Mouse (Mus musculus) stomach, embryonic 15.5 days (tissue): ENCODE measurements around the gene Irs2. TPM values are rescaled to one million over a fixed set of nuclear protein-coding genes. Genes with fewer than 3 reads are reported as not detected.

Experiments used
- ATAC-seq: fragments of 200-750 bp; cut with Nextera tagmentation; 2 replicates; pipeline ENCODE4 v1.8.0; 2017; ENCODE audit warnings: low read depth, moderate number of reproducible peaks, moderate TSS enrichment; ENCODE audit not compliant: insufficient read depth, low FRiP score
- H3K27ac ChIP-seq: fragments of 300-500 bp; sonication (generic); 2 replicates; pipeline ENCODE4 v1.5.1; 2015; ENCODE audit warnings: mild to moderate bottlenecking, inconsistent platforms
- H3K27me3 ChIP-seq: fragments of 300-500 bp; sonication (generic); replicated peaks from 2 replicates; pipeline ENCODE4 v1.6.1; 2015; ENCODE audit warnings: inconsistent platforms
- H3K36me3 ChIP-seq: fragments of 300-500 bp; sonication (generic); 2 replicates; pipeline ENCODE4 v1.6.1; 2015; ENCODE audit warnings: inconsistent platforms
- H3K4me1 ChIP-seq: fragments of 300-500 bp; sonication (generic); 2 replicates; pipeline ENCODE4 v1.6.1; 2015; ENCODE audit warnings: inconsistent platforms
- H3K4me2 ChIP-seq: fragments of 300-500 bp; sonication (generic); 2 replicates; pipeline ENCODE4 v1.6.1; 2015; ENCODE audit warnings: mild to moderate bottlenecking, inconsistent platforms
- H3K4me3 ChIP-seq: fragments of 300-500 bp; sonication (generic); replicated peaks from 2 replicates; pipeline ENCODE4 v1.5.1; 2015; ENCODE audit warnings: inconsistent platforms
- H3K9ac ChIP-seq: fragments of 300-500 bp; sonication (generic); 2 replicates; pipeline ENCODE4 v1.6.1; 2015; ENCODE audit warnings: inconsistent platforms
- H3K9me3 ChIP-seq: fragments of 300-500 bp; sonication (generic); 2 replicates; pipeline ENCODE4 v1.6.1; 2016; ENCODE audit warnings: inconsistent platforms
- WGBS: fragments of 180-500 bp; shearing (Covaris S2); methylation state at CpG from one replicate; pipeline ENCODE4 v1.1.7; 2015; 5-methylcytosine and 5-hydroxymethylcytosine counted together
- polyA plus RNA-seq: library from polyadenylated mRNA; unstranded; fragments of >200 nt; fragmentation: Nextera tagmentation; extraction: Ambion mirVana; gene quantifications from 2 replicates; pipeline ENCODE4 v1.2.1, GENCODE M21; 2015

Gene Irs2
- polyA plus RNA-seq, 1 experiment from 2014 or later, result 7.2 TPM

DNA sequence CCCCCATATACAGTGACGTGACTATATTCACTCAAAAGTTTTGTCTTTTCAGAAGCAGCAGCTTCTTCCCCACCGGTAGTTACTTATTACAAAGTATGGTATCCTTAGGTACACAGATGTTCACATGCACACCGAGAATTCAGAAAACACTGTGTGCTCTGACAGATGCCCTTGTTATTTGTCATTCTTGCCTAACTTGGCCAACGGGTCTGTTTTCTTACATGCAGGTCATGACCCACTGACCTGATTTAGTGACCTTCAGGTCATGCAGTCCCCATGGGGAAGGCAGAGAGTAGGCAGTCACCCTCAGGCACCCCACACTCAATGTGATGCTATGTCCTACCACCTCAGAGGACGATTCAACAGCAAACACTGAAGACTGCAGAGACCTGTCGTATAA, 68.4 kb downstream of the Irs2 start:
- H3K27ac ChIP-seq, result no peak overlapping the region

DNA sequence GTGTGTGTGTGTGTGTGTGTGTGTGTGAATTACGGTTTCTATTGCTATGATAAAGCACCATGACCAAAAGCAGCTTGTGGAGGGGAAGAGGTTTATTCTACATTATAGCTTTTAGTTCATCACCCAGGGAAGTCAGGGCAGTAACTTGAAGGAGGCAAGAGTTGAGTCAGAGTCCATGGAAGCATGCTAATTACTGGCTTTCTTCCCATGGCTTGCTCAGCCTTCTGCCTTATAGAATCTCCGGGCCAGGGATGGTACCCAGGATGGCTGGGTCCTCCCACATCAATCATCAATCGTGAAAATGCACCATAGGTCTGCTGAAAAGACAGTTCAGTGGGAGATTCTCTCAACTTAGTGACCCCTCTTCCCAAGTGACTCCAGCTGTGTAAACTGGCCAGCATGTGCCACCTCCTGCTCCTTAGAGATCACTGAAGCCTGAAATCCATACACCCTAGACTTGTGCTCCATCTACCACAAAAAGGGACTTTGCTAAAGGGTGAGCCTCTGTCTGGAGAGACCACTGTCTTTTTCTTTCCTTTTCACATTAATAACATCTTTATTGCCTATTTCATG, 69.0 kb downstream of the Irs2 start:
- H3K9me3 ChIP-seq, result no peaks in the 10 kb centered on the region
- no peaks in the 10 kb centered on the region for H3K27me3 ChIP-seq
- H3K4me1 ChIP-seq, result peaks cover 8% of the 10 kb centered on the region
- WGBS, result 72% methylated on average over 3 of the region's 3 CpGs
- no peak overlapping the region for H3K4me3 ChIP-seq
- H3K36me3 ChIP-seq, result no peaks in the 10 kb centered on the region
- no peak overlapping the region for H3K4me2 ChIP-seq
- H3K9ac ChIP-seq, result no peak overlapping the region
- no peak for ATAC-seq
- H3K27ac ChIP-seq, result no peak overlapping the region

More for the DNA sequence above, 68.4 kb downstream of the Irs2 start:
- peaks cover 8% of the 10 kb centered on the region for H3K4me1 ChIP-seq
- H3K9me3 ChIP-seq, result no peaks in the 10 kb centered on the region
- H3K9ac ChIP-seq, result no peak overlapping the region
- H3K36me3 ChIP-seq, result no peaks in the 10 kb centered on the region
- 46% methylated on average over 6 of the region's 6 CpGs for WGBS
- no peak overlapping the region for H3K4me3 ChIP-seq
- no peak overlapping the region for H3K4me2 ChIP-seq
- ATAC-seq, result no peak
- H3K27me3 ChIP-seq, result no peaks in the 10 kb centered on the region

DNA sequence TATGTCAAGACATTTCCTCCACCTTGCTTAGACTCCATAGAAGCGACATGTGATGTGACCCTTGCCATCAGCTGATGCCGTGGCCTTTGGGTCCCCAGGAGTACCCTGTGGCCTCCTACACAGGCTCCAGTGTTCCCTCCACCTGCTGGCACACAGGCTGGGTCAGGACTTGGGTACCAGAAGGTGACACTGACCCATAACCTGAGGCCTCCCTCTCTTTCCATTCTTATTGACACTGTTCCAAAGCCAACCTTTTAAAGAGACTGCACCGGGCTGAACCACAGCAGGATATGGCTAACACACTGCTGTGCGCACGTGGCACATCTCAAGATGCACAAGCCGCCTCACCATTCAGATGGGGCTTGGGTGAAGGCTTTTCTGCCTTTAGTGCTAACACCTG, 70.0 kb downstream of the Irs2 start:
- Histone ChIP-seq H3K4me3 (no peak overlapping the region), H3K9ac (no peak overlapping the region), H3K9me3 (no peaks in the 10 kb centered on the region), H3K4me2 (no peak overlapping the region), H3K27me3 (no peaks in the 10 kb centered on the region), H3K27ac (no peak overlapping the region), H3K4me1 (peaks cover 8% of the 10 kb centered on the region), H3K36me3 (no peaks in the 10 kb centered on the region)
- no peak for ATAC-seq
- WGBS, result 94% methylated on average over 6 of the region's 6 CpGs

DNA sequence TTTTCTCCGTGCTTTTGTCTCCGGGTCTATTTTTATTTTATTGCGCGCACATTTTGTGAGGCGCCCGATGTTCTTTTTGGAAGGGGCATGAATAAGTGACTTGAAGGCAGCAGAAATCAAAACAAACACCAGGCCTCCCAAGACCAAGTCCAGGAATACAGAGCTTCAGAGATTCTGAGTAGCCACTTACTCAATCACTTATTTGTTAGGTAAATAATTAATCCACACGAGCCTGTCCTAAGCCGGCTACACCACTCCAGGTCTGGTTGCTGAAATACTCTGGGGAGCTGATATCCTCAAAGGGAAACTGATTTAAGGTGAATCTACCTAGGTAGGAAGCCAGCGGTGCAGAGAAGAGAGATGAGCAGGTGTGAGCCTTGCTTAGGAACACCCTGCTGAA, 71.6 kb downstream of the Irs2 start:
- 66% methylated on average over 9 of the region's 9 CpGs for WGBS
- ATAC-seq, result no peak
- H3K9ac ChIP-seq, result no peak overlapping the region
- H3K4me1 ChIP-seq, result peaks cover 8% of the 10 kb centered on the region
- no peaks in the 10 kb centered on the region for H3K9me3 ChIP-seq
- H3K4me3 ChIP-seq, result no peak overlapping the region
- H3K4me2 ChIP-seq, result no peak overlapping the region
- H3K27me3 ChIP-seq, result no peaks in the 10 kb centered on the region
- no peak overlapping the region for H3K27ac ChIP-seq
- H3K36me3 ChIP-seq, result no peaks in the 10 kb centered on the region

DNA sequence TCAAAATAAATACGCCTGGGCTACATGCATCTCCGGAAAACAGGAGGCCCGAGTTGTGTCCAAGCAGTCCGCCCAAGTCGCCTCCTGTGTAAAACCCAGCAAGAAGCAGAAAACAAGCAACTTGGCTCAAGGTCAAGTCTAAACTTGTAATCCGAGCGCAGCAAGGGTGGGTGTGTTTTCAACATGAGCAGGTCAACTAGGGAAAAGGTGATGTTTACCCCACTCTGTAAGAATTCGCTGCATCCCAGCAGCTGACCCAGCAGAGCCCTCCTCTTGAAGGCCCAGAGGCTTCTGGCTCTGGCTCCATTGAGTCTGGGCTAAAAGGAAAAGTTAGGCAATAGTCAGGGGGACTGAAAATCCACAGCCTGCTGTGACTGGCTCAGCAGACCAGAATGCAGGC, 73.0 kb downstream of the Irs2 start:
- ATAC-seq, result no peak
- Histone ChIP-seq H3K9ac (no peak overlapping the region), H3K9me3 (no peaks in the 10 kb centered on the region), H3K27ac (no peak overlapping the region), H3K4me2 (no peak overlapping the region), H3K27me3 (no peaks in the 10 kb centered on the region), H3K4me1 (peaks cover 8% of the 10 kb centered on the region), H3K36me3 (no peaks in the 10 kb centered on the region), H3K4me3 (no peak overlapping the region)
- WGBS, result 50% methylated on average over 8 of the region's 8 CpGs
